Mouse (Mus musculus) small intestine, adult 2 months (tissue): ENCODE data around the gene Tle4.

Source experiments
- CTCF ChIP-seq: fragments of 200-500 bp; IDR thresholded peaks from 2 replicates; pipeline ENCODE4 v1.5.1; 2012; ENCODE audit warnings: low read depth, mild to moderate bottlenecking, control low read depth, inconsistent platforms, low read length, moderate library complexity, mixed read lengths; ENCODE audit not compliant: insufficient replicate concordance, insufficient read length; ENCODE audit errors: extremely low read depth
- POLR2A ChIP-seq: fragments of 200-500 bp; IDR thresholded peaks from 2 replicates; pipeline ENCODE4 v1.6.1; 2012; ENCODE audit warnings: low read depth, mild to moderate bottlenecking, control low read depth, inconsistent platforms, low read length, moderate library complexity

DNA sequence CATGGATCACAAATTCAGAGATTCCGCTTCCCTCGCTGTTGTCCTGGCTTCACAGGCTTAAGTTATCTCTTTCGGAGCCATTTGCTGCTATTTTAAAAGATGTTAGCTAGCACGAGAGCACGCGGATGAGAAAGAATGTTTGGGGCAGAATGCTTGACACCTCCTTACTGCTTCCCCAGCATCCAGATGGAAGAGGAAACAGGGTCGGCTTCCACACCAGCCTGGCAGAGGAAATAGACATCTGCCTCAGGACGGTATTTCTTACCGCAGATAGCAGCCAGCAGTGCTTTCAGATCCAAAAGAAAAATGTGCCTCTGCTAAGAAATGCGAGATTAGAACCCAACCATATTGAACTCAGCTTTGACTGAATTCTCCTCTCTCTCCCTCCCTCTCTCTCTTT lies 191.2 kb downstream of the Tle4 start:
- TF ChIP-seq CTCF (no peak), POLR2A (no peak)
